ENCODE assay signal across 9 mouse cellular contexts in genomic region chr1:180936610-180937398, GRCm38 (mm10). TPM values are rescaled to one million over a fixed set of nuclear protein-coding genes. Genes with fewer than 3 reads are reported as not detected.
DNase-seq lines count a peak whose midpoint lies in the region; ATAC-seq and TF ChIP-seq lines count a peak whose summit lies in the region.
"Not testable (repeated sequence)": the region's sequence is repeated elsewhere in the genome, so short reads cannot be mapped to it uniquely, and the experiment has no call there.
"Had no signal": no experiment of that assay in that cellular context is flagged by ENCODE, and none has a peak within 500 bp of the region (broad histone marks: within the 10 kb centered on the region; RNA-seq: fewer than 3 reads in every experiment).

No protein-coding gene starts in this region.

- peak overlapping the region; percentile 38 for H3K4me3 ChIP-seq in embryonic facial prominence, embryonic 13.5 days
- H3K4me3 ChIP-seq in hindbrain, embryonic 14.5 days (replicated peaks; ENCODE audit: low read length) = peak overlapping the region; percentile 13
- H3K4me3 ChIP-seq in layer of hippocampus, adult 2 months = peak overlapping the region; percentile 37
- peak overlapping the region; percentile 32 for H3K4me3 ChIP-seq in lung, embryonic 15.5 days
- H3K4me3 ChIP-seq in neural tube, embryonic 12.5 days = peak overlapping the region; percentile 5; the same call in 1 of the 2 replicates
- H3K4me3 ChIP-seq in thymus, adult 2 months (ENCODE audit: control insufficient read depth, insufficient read depth, low read length) = peak overlapping the region; percentile 34

- ATAC-seq in embryonic facial prominence, embryonic 13.5 days (ENCODE audit: insufficient number of reproducible peaks, insufficient read depth, low FRiP score, low TSS enrichment, low read depth) = 0 out of 2 replicates have a peak, but pooled peaks have one; percentile 54
- peak; percentile 64 for ATAC-seq in granulocyte monocyte progenitor cell, adult 5-6 weeks (replicated peaks; ENCODE audit: poor library complexity, severe bottlenecking)
- ATAC-seq in hindbrain, embryonic 14.5 days (ENCODE audit: low FRiP score) = not testable (repeated sequence)
- peak; percentile 87; the same call in 1 of the 2 replicates for ATAC-seq in lung, embryonic 15.5 days (ENCODE audit: borderline replicate concordance, extremely low read depth, low FRiP score, low TSS enrichment)
- ATAC-seq in neural tube, embryonic 12.5 days (ENCODE audit: low FRiP score, low read depth) = peak; percentile 46; the same call in 1 of the 2 replicates

- peak overlapping the region; percentile 44 for H3K9ac ChIP-seq in embryonic facial prominence, embryonic 13.5 days
- H3K9ac ChIP-seq in hindbrain, embryonic 14.5 days; neural tube, embryonic 12.5 days: not testable (repeated sequence)
- 0 out of 2 replicates have a peak overlapping the region, but pooled peaks have one; percentile 19 for H3K9ac ChIP-seq in lung, embryonic 15.5 days

- DNase-seq in R1 (ENCODE audit: low read depth, low spot score) = peak; percentile 74
- not testable (repeated sequence) for DNase-seq in hindbrain, embryonic 14.5 days (ENCODE audit: low spot score); thymus, adult 2 months
- peak; percentile 23 to 30 for DNase-seq in layer of hippocampus, adult 2 months (ENCODE audit: low spot score in 2 of 2)

- H3K27me3 ChIP-seq in embryonic facial prominence, embryonic 13.5 days = peaks cover 71% of the 10 kb centered on the region
- H3K27me3 ChIP-seq in hindbrain, embryonic 14.5 days (ENCODE audit: control insufficient read depth, insufficient read depth, low read length) = peaks cover 70% of the 10 kb centered on the region
- peaks cover 43% of the 10 kb centered on the region for H3K27me3 ChIP-seq in lung, embryonic 15.5 days
- peaks cover 69% of the 10 kb centered on the region for H3K27me3 ChIP-seq in neural tube, embryonic 12.5 days (replicated peaks)
- H3K27me3 ChIP-seq in thymus, adult 2 months (ENCODE audit: control insufficient read depth, insufficient read depth, low read length) = not testable (repeated sequence)

- peak overlapping the region; percentile 62 for H3K4me2 ChIP-seq in embryonic facial prominence, embryonic 13.5 days
- peak overlapping the region; percentile 40 for H3K4me2 ChIP-seq in hindbrain, embryonic 14.5 days (replicated peaks)
- peak overlapping the region; percentile 61 for H3K4me2 ChIP-seq in lung, embryonic 15.5 days
- H3K4me2 ChIP-seq in neural tube, embryonic 12.5 days (replicated peaks) = peak overlapping the region; percentile 51

- H3K27ac ChIP-seq in embryonic facial prominence, embryonic 13.5 days; hindbrain, embryonic 14.5 days; lung, embryonic 15.5 days; neural tube, embryonic 12.5 days; thymus, adult 2 months (ENCODE audit: control insufficient read depth, insufficient read depth, low read length): not testable (repeated sequence)
- H3K27ac ChIP-seq in layer of hippocampus, adult 2 months = peak overlapping the region; percentile 51; the same call in 1 of the 2 replicates

- TF ChIP-seq POLR2A in thymus, adult 2 months (IDR thresholded peaks at IDR 0.05; ENCODE audit: control insufficient read depth, extremely low read depth, insufficient read depth, low read length, poor library complexity) = not testable (repeated sequence)

- H3K4me1 ChIP-seq in embryonic facial prominence, embryonic 13.5 days = peaks cover 14% of the 10 kb centered on the region
- not testable (repeated sequence) for H3K4me1 ChIP-seq in hindbrain, embryonic 14.5 days (replicated peaks; ENCODE audit: control insufficient read depth, insufficient read depth, low read length); lung, embryonic 15.5 days
- H3K4me1 ChIP-seq in neural tube, embryonic 12.5 days = peaks cover 19% of the 10 kb centered on the region
- H3K4me1 ChIP-seq in thymus, adult 2 months (replicated peaks; ENCODE audit: control insufficient read depth, insufficient read depth, low read length) = peaks cover 20% of the 10 kb centered on the region

- H3K36me3 ChIP-seq in embryonic facial prominence, embryonic 13.5 days; hindbrain, embryonic 14.5 days (replicated peaks; ENCODE audit: control insufficient read depth, insufficient read depth); lung, embryonic 15.5 days; neural tube, embryonic 12.5 days; thymus, adult 2 months (ENCODE audit: control insufficient read depth, insufficient read depth, low read length): not testable (repeated sequence)

- WGBS in embryonic facial prominence, embryonic 13.5 days = 1% methylated on average over 39 of the region's 41 CpGs
- 2% methylated on average over 32 of the region's 41 CpGs for WGBS in hindbrain, embryonic 14.5 days
- 2% methylated on average over 40 of the region's 41 CpGs for WGBS in lung, embryonic 15.5 days
- WGBS in neural tube, embryonic 12.5 days = 2% methylated on average over 40 of the region's 41 CpGs
- WGBS in thymus, adult 2 months = 10% methylated on average over 41 of the region's 41 CpGs

- not testable (repeated sequence) for H3K9me3 ChIP-seq in embryonic facial prominence, embryonic 13.5 days; hindbrain, embryonic 14.5 days (ENCODE audit: control insufficient read depth, low read length); lung, embryonic 15.5 days; neural tube, embryonic 12.5 days

- TF ChIP-seq CTCF in layer of hippocampus, adult 2 months (conservative IDR thresholded peaks at IDR 0.05); thymus, adult 2 months (IDR thresholded peaks at IDR 0.05; ENCODE audit: borderline replicate concordance, control insufficient read depth, extremely low read depth, insufficient read depth, low read length, poor library complexity): not testable (repeated sequence)

RNA-seq across cellular contexts. Expression of gene Lefty1, which starts 2.0 kb away (rescaled TPM):
- 1.6 and 2.1 TPM in 2 replicates for polyA plus RNA-seq in embryonic facial prominence, embryonic 13.5 days (2015; fragmentation: Nextera tagmentation; extraction: Ambion mirVana)
- total RNA-seq in granulocyte monocyte progenitor cell, adult 5-6 weeks (2014; fragmentation: Nextera tagmentation) = 1.5 TPM in 1 of 2 replicates, not detected in the other
- 0.47 TPM in 1 of 2 replicates, not detected in the other for total RNA-seq in granulocyte monocyte progenitor cell, adult 5-6 weeks (2017)
- 0.20 and 0.41 TPM in 2 replicates for polyA plus RNA-seq in hindbrain, embryonic 14.5 days (2014; fragmentation: Nextera tagmentation; extraction: Ambion mirVana)
- total RNA-seq in layer of hippocampus, adult 2 months (2021) = 10 to 100 TPM; 11.4 to 12.9 TPM
- polyA plus RNA-seq in lung, embryonic 15.5 days (2015; fragmentation: Nextera tagmentation; extraction: Ambion mirVana) = 1.2 and 1.7 TPM in 2 replicates
- 0.28 and 0.46 TPM in 2 replicates for polyA plus RNA-seq in neural tube, embryonic 12.5 days (2016; fragmentation: Nextera tagmentation; extraction: Ambion mirVana)
- polyA plus RNA-seq in thymus, adult 2 months (2012; rRNA removed) = 6.0 and 6.4 TPM in 2 replicates
- polyA plus RNA-seq: inflammation-experienced regulatory T-cells, adult 6 months had no signal

RNA-seq across cellular contexts. Expression of gene Tmem63a, which starts 5.3 kb away (rescaled TPM):
- polyA plus RNA-seq in embryonic facial prominence, embryonic 13.5 days (2015; fragmentation: Nextera tagmentation; extraction: Ambion mirVana) = 13.6 and 13.7 TPM in 2 replicates
- 29.5 and 36.9 TPM in 2 replicates for total RNA-seq in granulocyte monocyte progenitor cell, adult 5-6 weeks (2014; fragmentation: Nextera tagmentation)
- 14.8 and 16.1 TPM in 2 replicates for total RNA-seq in granulocyte monocyte progenitor cell, adult 5-6 weeks (2017)
- 1.5 and 1.6 TPM in 2 replicates for polyA plus RNA-seq in hindbrain, embryonic 14.5 days (2014; fragmentation: Nextera tagmentation; extraction: Ambion mirVana)
- 10 to 100 TPM; 20.4 to 23.8 TPM for total RNA-seq in layer of hippocampus, adult 2 months (2021)
- 13.9 and 15.4 TPM in 2 replicates for polyA plus RNA-seq in lung, embryonic 15.5 days (2015; fragmentation: Nextera tagmentation; extraction: Ambion mirVana)
- polyA plus RNA-seq in neural tube, embryonic 12.5 days (2016; fragmentation: Nextera tagmentation; extraction: Ambion mirVana) = 3.2 and 3.9 TPM in 2 replicates
- 47.3 and 49.3 TPM in 2 replicates for polyA plus RNA-seq in thymus, adult 2 months (2012; rRNA removed)

RNA-seq across cellular contexts. Expression of gene Pycr2, which starts 32.7 kb away (rescaled TPM):
- polyA plus RNA-seq in embryonic facial prominence, embryonic 13.5 days (2015; fragmentation: Nextera tagmentation; extraction: Ambion mirVana) = 98.7 and 109 TPM in 2 replicates
- total RNA-seq in granulocyte monocyte progenitor cell, adult 5-6 weeks (2014; fragmentation: Nextera tagmentation) = 48.7 and 53.2 TPM in 2 replicates
- 27.8 and 28.4 TPM in 2 replicates for total RNA-seq in granulocyte monocyte progenitor cell, adult 5-6 weeks (2017)
- polyA plus RNA-seq in hindbrain, embryonic 14.5 days (2014; fragmentation: Nextera tagmentation; extraction: Ambion mirVana) = 63.0 and 68.0 TPM in 2 replicates
- total RNA-seq in layer of hippocampus, adult 2 months (2021) = 10 to 100 TPM; 42.9 to 44.9 TPM
- 89.9 and 90.0 TPM in 2 replicates for polyA plus RNA-seq in lung, embryonic 15.5 days (2015; fragmentation: Nextera tagmentation; extraction: Ambion mirVana)
- 93.9 and 94.6 TPM in 2 replicates for polyA plus RNA-seq in neural tube, embryonic 12.5 days (2016; fragmentation: Nextera tagmentation; extraction: Ambion mirVana)
- 101 and 106 TPM in 2 replicates for polyA plus RNA-seq in thymus, adult 2 months (2012; rRNA removed)

RNA-seq across cellular contexts. Expression of gene Lefty2, which starts 43.9 kb away (rescaled TPM):
- polyA plus RNA-seq in embryonic facial prominence, embryonic 13.5 days (2015; fragmentation: Nextera tagmentation; extraction: Ambion mirVana) = 0.11 and 0.48 TPM in 2 replicates
- not detected in 2 replicates for total RNA-seq in granulocyte monocyte progenitor cell, adult 5-6 weeks (2014; fragmentation: Nextera tagmentation)
- not detected in 2 replicates for total RNA-seq in granulocyte monocyte progenitor cell, adult 5-6 weeks (2017)
- 1.5 and 3.2 TPM in 2 replicates for polyA plus RNA-seq in hindbrain, embryonic 14.5 days (2014; fragmentation: Nextera tagmentation; extraction: Ambion mirVana)
- total RNA-seq in layer of hippocampus, adult 2 months (2021) = 1 to 10 TPM; 1.4 to 2.0 TPM
- polyA plus RNA-seq in lung, embryonic 15.5 days (2015; fragmentation: Nextera tagmentation; extraction: Ambion mirVana) = 0.17 TPM in 1 of 2 replicates, not detected in the other
- polyA plus RNA-seq in neural tube, embryonic 12.5 days (2016; fragmentation: Nextera tagmentation; extraction: Ambion mirVana) = not detected in 2 replicates
- polyA plus RNA-seq in thymus, adult 2 months (2012; rRNA removed) = 0.98 and 1.9 TPM in 2 replicates
- polyA plus RNA-seq: inflammation-experienced regulatory T-cells, adult 6 months had no signal
